Mouse (Mus musculus) bone marrow, adult 2 months (tissue): Measurements from ENCODE around the gene Erbb4.

Source experiments
- CTCF ChIP-seq: fragments of 200-500 bp; IDR thresholded peaks from 2 replicates; pipeline ENCODE4 v1.5.1; 2011; ENCODE audit warnings: low read length, control low read depth; ENCODE audit not compliant: control insufficient read depth, insufficient read depth
- POLR2A ChIP-seq: fragments of 200-500 bp; IDR thresholded peaks from 2 replicates; pipeline ENCODE4 v1.6.1; 2011; ENCODE audit warnings: low read depth, mild to moderate bottlenecking, control low read depth, low read length, borderline replicate concordance; ENCODE audit not compliant: control insufficient read depth

DNA sequence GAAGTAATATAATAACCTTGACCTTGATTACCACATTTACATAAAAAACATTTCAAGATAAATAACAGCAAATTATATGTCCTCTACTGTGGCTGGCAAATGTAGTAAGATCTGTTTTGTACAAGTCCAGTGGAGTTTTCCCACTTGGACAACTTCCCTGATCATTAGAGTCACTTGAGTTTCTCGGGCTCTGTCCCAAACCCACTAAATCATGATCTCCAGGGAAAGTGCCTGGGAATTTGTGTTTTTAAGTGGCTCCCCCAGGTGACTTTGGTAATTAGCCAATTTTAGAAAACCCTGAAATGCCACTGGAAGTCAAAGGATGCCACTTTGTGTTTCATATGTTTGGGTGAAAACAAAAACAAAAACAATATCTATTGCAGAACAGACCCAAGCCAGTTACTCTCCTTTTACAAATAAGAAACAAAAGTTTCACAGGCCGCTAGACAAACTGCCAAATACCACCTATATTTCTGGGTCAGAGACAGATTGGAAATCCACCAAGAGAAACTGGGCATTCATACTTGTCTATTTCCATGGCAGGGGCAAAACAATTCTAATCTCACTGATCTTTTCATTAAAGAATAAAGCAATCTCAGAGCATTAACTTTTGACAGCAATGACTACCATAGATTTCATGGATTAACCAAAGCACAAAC lies 234.8 kb downstream of the Erbb4 start:
- no peak for TF ChIP-seq CTCF
- TF ChIP-seq POLR2A, result no peak
